Mouse (Mus musculus): ENCODE measurements at regions not wholly inside any gene's neighbourhood (a gene's known extent, or its start where the extent isn't known, plus 50 kb on each side); places are given as distances from the start of the nearest gene placed in this dataset. TPM values are rescaled to one million over a fixed set of nuclear protein-coding genes. Genes with fewer than 3 reads are reported as not detected.

DNA sequence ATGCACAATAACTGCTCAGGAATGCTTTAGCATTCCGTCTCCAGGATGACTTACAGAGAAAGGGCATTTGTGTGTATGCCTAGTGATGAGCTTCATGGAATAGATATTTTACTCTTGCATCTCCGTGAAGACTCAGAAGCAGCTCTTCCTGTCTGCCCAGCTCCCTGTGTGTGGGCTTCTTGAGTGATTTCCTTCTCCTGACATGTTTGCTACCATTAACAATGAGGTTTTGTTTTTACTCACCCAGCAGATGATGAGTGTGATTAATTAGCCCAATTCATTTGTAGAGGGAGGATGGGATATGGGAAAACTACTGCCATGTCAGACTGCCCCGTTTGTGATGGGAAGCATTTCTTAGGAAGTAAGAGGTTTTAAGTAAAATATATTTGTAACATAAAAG is 63.9 kb upstream of the Cxxc4 start:
- ATAC-seq (ENCODE audit: low read depth) = no peak
- H3K27ac ChIP-seq (ENCODE audit: low read length) = no peak overlapping the region
- no peaks in the 10 kb centered on the region for H3K36me3 ChIP-seq (ENCODE audit: control insufficient read depth, insufficient read depth)
- 37% methylated on average over 3 of the region's 3 CpGs for WGBS (ENCODE audit: insufficient replicate concordance)
- no peaks in the 10 kb centered on the region for H3K4me1 ChIP-seq (ENCODE audit: control insufficient read depth, low read depth, low read length)
- H3K4me2 ChIP-seq (ENCODE audit: low read depth, low read length) = no peak overlapping the region
- H3K9me3 ChIP-seq (replicated peaks; ENCODE audit: control insufficient read depth, low read length) = no peaks in the 10 kb centered on the region
- H3K9ac ChIP-seq (ENCODE audit: low read depth, low read length) = no peak overlapping the region
- no peaks in the 10 kb centered on the region for H3K27me3 ChIP-seq (ENCODE audit: control insufficient read depth, insufficient read depth, low read depth, low read length)
- H3K4me3 ChIP-seq (ENCODE audit: low read depth, low read length) = no peak overlapping the region

DNA sequence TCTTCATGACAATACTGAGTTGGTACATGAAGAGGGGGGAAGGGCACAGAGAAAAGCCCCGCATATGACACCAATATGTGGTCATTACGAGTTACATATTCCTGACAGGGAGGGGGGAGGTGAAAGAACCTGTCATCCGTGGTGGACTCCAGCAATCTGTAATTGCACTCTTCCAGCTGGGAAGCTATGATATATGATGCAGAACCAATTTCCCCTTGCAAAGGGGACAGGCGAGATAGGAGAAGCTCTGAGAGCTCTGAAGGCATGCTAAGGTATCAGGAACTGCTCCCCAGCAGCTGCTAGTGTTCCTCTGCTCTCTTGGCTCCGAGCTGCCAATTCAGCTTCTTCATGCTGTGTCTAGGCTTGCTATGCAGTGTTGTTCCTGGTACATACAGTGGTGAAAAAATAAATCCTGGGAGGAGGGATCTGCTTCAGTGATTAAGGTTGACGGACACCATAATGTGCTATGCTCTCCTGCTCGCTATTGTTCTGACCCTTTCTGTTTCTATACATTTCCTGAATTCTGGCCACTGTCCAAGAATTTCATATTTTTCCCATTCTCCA is 57.7 kb upstream of the Cxxc4 start:
- Histone ChIP-seq H3K4me2 (ENCODE audit: low read depth, low read length) (no peak overlapping the region), H3K9ac (ENCODE audit: low read depth, low read length) (no peak overlapping the region), H3K4me3 (ENCODE audit: low read depth, low read length) (no peak overlapping the region), H3K27me3 (ENCODE audit: control insufficient read depth, insufficient read depth, low read depth, low read length) (no peaks in the 10 kb centered on the region), H3K27ac (ENCODE audit: low read length) (no peak overlapping the region), H3K9me3 (replicated peaks; ENCODE audit: control insufficient read depth, low read length) (no peaks in the 10 kb centered on the region), H3K4me1 (ENCODE audit: control insufficient read depth, low read depth, low read length) (no peaks in the 10 kb centered on the region), H3K36me3 (ENCODE audit: control insufficient read depth, insufficient read depth) (no peaks in the 10 kb centered on the region)
- WGBS (ENCODE audit: insufficient replicate concordance) = 60% methylated on average over 7 of the region's 7 CpGs
- no peak for ATAC-seq (ENCODE audit: low read depth)

DNA sequence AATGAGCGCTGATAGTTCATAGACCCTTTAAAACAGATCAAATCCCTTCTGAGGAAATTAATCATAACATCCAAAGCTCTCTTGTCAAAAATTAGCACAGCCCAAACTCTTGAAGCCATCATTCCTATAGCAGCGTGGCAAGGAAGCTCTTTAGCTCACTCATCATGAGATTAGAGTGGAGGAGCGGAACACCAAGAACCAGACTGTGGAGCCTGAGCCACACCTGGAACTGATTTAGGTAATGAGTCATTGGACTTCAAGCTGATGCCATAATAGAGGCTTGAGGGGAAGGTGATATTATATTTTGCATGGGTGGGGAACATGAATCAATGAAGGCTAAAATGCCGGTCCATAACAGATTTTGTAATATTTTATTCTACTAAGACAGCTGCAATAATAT is 52.2 kb upstream of the Cxxc4 start:
- no peaks in the 10 kb centered on the region for H3K27me3 ChIP-seq (ENCODE audit: control insufficient read depth, insufficient read depth, low read depth, low read length)
- H3K36me3 ChIP-seq (ENCODE audit: control insufficient read depth, insufficient read depth) = no peaks in the 10 kb centered on the region
- no peak overlapping the region for H3K27ac ChIP-seq (ENCODE audit: low read length)
- H3K9me3 ChIP-seq (replicated peaks; ENCODE audit: control insufficient read depth, low read length) = no peaks in the 10 kb centered on the region
- no peak overlapping the region for H3K4me2 ChIP-seq (ENCODE audit: low read depth, low read length)
- no peak overlapping the region for H3K9ac ChIP-seq (ENCODE audit: low read depth, low read length)
- ATAC-seq (ENCODE audit: low read depth) = no peak
- WGBS (ENCODE audit: insufficient replicate concordance) = 67% methylated on average over 4 of the region's 4 CpGs
- no peaks in the 10 kb centered on the region for H3K4me1 ChIP-seq (ENCODE audit: control insufficient read depth, low read depth, low read length)
- no peak overlapping the region for H3K4me3 ChIP-seq (ENCODE audit: low read depth, low read length)

Small RNA genes in the stretch of these regions (microRNA-seq; reads per million reads assigned to microRNA genes)
- gene Gm44361 = not detected

Measured in liver, embryonic 16.5 days (tissue).